Mouse (Mus musculus): Measurements from ENCODE around the gene Nfxl1. TPM values are rescaled to one million over a fixed set of nuclear protein-coding genes. Genes with fewer than 3 reads are reported as not detected.
A peak's percentile ranks its signal among the peaks of the same experiment; 100 is the strongest.
"Not testable (repeated sequence)": the region's sequence is repeated elsewhere in the genome, so short reads cannot be mapped to it uniquely, and the experiment has no call there.

Gene Nfxl1
- 6.0 and 6.9 TPM in 2 replicates for polyA plus RNA-seq (2015; fragmentation: Nextera tagmentation; extraction: Ambion mirVana)

DNA sequence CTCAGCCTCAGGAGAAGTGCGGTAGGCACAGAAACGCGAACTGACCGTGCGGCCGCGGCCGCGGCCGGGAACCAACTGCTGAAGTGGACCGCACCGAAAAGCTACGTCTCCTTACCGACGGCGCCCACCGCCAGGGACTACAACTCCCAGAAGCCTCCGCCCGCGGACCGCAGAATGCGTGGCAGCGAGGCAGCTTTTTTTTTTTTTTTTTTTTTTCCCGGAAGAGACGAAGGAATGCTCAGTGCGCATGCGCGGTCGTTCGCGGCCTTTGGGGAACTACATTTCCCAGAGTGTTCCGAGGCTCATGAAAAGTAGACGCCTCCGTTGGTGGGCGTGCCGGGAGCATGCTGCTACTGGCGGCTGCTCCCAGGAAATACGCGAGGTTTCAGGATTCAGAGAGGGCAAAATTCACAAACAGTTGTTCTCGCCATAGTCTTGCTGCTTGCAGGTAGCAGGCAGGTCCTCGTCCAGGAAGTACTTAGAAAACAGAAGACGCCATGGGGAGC is at the start of gene Nfxl1:
Gene Nfxl1 (minus strand): TSS at position 141 of the 506 bp plus-strand sequence.
- Histone ChIP-seq H3K27ac (replicated peaks) (peak within 1 kb of the TSS; percentile 73), H3K4me3 (replicated peaks) (peak within 1 kb of the TSS; percentile 85), H3K4me2 (peak within 1 kb of the TSS; percentile 98), H3K4me1 (replicated peaks) (peaks cover 18% of the 10 kb centered on the region), H3K36me3 (replicated peaks) (peaks cover 5% of the 10 kb centered on the region; the same call in 1 of the 2 replicates), H3K27me3 (no peaks in the 10 kb centered on the region), H3K9ac (peak within 1 kb of the TSS; percentile 88), H3K9me3 (replicated peaks) (no peaks in the 10 kb centered on the region)
- peak; percentile 96 for ATAC-seq (ENCODE audit: insufficient read depth)
- under 1% methylated on average over 42 of the region's 42 CpGs for WGBS (ENCODE audit: insufficient replicate concordance)

- WGBS (ENCODE audit: insufficient replicate concordance) = 62% methylated on average over 4 of the region's 4 CpGs
- no peaks in the 10 kb centered on the region for H3K4me1 ChIP-seq (replicated peaks)
Observed at GRCm38 (mm10) chr5:72603138-72603537, 43.7 kb upstream of the Nfxl1 start.

DNA sequence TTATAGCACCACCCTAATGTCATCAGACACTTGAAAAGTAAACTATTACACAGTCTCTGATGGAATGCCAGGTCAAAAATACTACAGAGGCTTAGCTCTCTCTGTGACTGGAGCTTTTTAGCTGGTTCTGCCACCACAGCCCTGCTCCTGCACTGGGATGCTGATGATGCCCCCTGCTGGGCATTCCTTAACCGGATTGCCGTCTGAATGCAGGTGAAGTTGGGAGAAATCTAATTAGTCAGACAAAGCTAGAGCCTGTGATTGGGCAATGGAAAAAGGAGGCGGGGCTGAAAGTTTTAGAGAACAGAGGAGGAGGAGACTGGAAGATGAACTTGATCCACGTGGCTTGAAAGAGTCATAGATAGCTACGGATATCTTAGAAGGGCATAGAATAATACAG is 41.5 kb upstream of the Nfxl1 start:
- no peak overlapping the region for H3K9ac ChIP-seq
- no peak overlapping the region for H3K27ac ChIP-seq (replicated peaks)
- no peaks in the 10 kb centered on the region for H3K9me3 ChIP-seq (replicated peaks)
- no peak overlapping the region for H3K4me2 ChIP-seq
- no peaks in the 10 kb centered on the region for H3K36me3 ChIP-seq (replicated peaks)
- no peaks in the 10 kb centered on the region for H3K4me1 ChIP-seq (replicated peaks)
- no peak for ATAC-seq (ENCODE audit: insufficient read depth)
- 16% methylated on average over 5 of the region's 5 CpGs for WGBS (ENCODE audit: insufficient replicate concordance)
- H3K4me3 ChIP-seq (replicated peaks) = no peak overlapping the region
- H3K27me3 ChIP-seq = no peaks in the 10 kb centered on the region

More at GRCm38 (mm10) chr5:72603138-72603537, 43.7 kb upstream of the Nfxl1 start:
- Histone ChIP-seq H3K9ac (no peak overlapping the region), H3K4me3 (replicated peaks) (no peak overlapping the region), H3K9me3 (replicated peaks) (no peaks in the 10 kb centered on the region), H3K27ac (replicated peaks) (no peak overlapping the region), H3K27me3 (no peaks in the 10 kb centered on the region), H3K4me2 (no peak overlapping the region), H3K36me3 (replicated peaks) (no peaks in the 10 kb centered on the region)
- no peak for ATAC-seq (ENCODE audit: insufficient read depth)

DNA sequence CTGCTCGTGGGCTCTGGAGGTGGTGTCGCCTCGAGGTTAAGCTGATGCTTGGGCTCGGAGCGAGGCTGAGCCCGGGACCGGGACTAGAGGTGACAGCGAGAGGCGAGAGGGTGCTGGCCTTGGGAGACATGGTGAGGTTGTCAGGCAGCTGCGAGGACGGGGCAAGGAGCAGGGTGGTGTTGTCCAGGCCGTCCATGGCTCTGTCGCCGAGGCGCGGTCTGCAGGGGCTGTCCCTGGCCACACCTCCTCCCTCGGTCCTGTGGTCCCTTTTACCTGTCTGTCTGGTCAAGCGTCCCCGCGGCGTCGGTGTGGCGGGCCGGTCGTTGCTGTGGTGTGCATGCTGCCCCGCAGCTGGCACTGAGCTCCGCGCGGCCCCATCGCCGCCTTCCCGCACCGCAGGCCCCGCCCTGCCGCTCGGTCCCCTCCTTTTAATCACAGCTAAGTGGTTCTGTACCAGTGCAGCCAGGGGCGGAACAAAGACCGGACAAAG is 27.8 kb upstream of the Nfxl1 start, which contains the start of gene Gm5868:
Gene Gm5868 (minus strand): TSS at position 360 of the 490 bp plus-strand sequence.
- 5% methylated on average over 38 of the region's 38 CpGs for WGBS (ENCODE audit: insufficient replicate concordance)
- H3K9ac ChIP-seq = no peak within 1 kb of the TSS
- no peaks in the 10 kb centered on the region for H3K36me3 ChIP-seq (replicated peaks)
- H3K27ac ChIP-seq (replicated peaks) = no peak within 1 kb of the TSS
- ATAC-seq (ENCODE audit: insufficient read depth) = no peak
- H3K9me3 ChIP-seq (replicated peaks) = no peaks in the 10 kb centered on the region
- no peaks in the 10 kb centered on the region for H3K4me1 ChIP-seq (replicated peaks)
- H3K27me3 ChIP-seq = peaks cover 32% of the 10 kb centered on the region
- H3K4me3 ChIP-seq (replicated peaks) = peak within 1 kb of the TSS; percentile 25; the same call in 1 of the 2 replicates
- H3K4me2 ChIP-seq = peak within 1 kb of the TSS; percentile 50

- WGBS (ENCODE audit: insufficient replicate concordance) = 37% methylated on average over 25 of the region's 25 CpGs
Observed at GRCm38 (mm10) chr5:72586667-72587191, 27.2 kb upstream of the Nfxl1 start.

GRCm38 (mm10) chr5:72586122-72586521 is 26.6 kb upstream of the Nfxl1 start:
- 45% methylated on average over 7 of the region's 7 CpGs for WGBS (ENCODE audit: insufficient replicate concordance)
- not testable (repeated sequence) for H3K4me1 ChIP-seq (replicated peaks); H3K9me3 ChIP-seq (replicated peaks); H3K9ac ChIP-seq; H3K4me3 ChIP-seq (replicated peaks); H3K27ac ChIP-seq (replicated peaks); H3K4me2 ChIP-seq; H3K36me3 ChIP-seq (replicated peaks); ATAC-seq (ENCODE audit: insufficient read depth)
- peaks cover 41% of the 10 kb centered on the region for H3K27me3 ChIP-seq

More at GRCm38 (mm10) chr5:72586667-72587191, 27.2 kb upstream of the Nfxl1 start:
- H3K4me1 ChIP-seq (replicated peaks); H3K36me3 ChIP-seq (replicated peaks); ATAC-seq (ENCODE audit: insufficient read depth); H3K9me3 ChIP-seq (replicated peaks); H3K27ac ChIP-seq (replicated peaks); H3K9ac ChIP-seq: not testable (repeated sequence)
- H3K27me3 ChIP-seq = peaks cover 35% of the 10 kb centered on the region
- peak overlapping the region; percentile 50 for H3K4me2 ChIP-seq
- H3K4me3 ChIP-seq (replicated peaks) = peak overlapping the region; percentile 25; the same call in 1 of the 2 replicates

DNA sequence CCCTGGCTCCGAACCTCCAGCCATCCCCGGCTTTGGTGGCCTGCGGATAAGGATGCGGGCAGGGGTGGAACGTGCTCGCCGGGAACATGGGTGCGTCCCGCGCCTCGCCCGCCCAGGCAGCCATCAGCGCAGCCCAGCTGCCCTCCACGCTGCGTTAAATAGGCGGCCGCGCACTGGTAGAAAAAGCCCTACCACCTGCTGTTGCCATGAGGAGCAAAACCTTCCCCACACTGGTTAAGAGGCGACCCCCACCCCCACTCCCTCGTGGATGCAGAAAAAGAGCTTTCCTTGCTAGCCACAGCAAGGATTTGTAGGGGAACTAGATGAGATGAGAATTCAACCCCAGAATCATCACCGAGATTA is 21.5 kb upstream of the Nfxl1 start, which contains the start of gene Zar1:
Gene Zar1 (minus strand): TSS at position 285 of the 363 bp plus-strand sequence.
- not testable (repeated sequence) for H3K4me1 ChIP-seq (replicated peaks); H3K9me3 ChIP-seq (replicated peaks); ATAC-seq (ENCODE audit: insufficient read depth); H3K27ac ChIP-seq (replicated peaks); H3K9ac ChIP-seq; H3K36me3 ChIP-seq (replicated peaks)
- 9% methylated on average over 19 of the region's 21 CpGs for WGBS (ENCODE audit: insufficient replicate concordance)
- H3K4me2 ChIP-seq = peak within 1 kb of the TSS; percentile 58
- H3K27me3 ChIP-seq = peaks cover 44% of the 10 kb centered on the region
- peak within 1 kb of the TSS; percentile 25 for H3K4me3 ChIP-seq (replicated peaks)

DNA sequence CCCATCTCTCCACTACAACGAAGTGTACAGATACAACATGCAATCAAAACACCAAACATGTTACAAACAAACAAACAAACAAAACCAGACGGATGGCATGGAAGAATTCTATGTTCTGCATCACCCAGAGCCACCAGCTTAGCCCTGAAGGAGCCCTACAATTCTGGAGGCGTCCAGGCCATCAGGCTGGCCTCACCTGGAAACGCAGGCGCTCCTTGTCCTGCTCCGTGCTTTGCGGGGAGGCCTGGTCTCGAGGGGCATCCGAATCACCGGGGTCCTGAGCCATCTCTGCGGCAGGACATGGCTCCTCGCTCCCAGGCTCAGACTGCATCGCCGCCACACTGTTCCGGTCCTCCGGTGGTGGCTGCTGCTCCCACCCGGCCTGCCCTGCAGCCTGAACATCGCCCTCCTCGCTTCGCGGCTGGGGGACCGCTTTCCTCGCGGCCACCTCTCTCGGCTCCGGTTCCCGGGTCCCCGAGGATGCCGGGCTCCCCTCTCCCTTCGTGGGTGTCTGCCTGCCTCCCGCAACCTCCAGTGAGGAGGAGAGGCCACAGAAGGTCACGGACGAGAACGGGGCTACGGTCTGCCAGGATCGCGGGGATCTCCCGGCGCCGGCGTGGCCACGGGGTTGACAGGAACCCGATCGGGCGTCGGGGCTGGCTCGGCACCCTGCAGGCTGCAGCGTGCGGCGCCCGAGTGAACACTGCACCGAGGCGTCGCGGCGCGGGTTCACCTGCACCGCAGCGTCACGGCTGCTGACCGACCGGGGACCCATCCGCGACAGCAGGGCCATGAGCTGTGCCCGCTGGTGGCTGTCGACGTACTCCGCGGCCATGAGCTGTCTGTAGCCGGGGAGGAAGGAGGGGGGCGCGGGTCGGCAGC is 20.8 kb upstream of the Nfxl1 start:
- not testable (repeated sequence) for H3K9me3 ChIP-seq (replicated peaks); H3K4me1 ChIP-seq (replicated peaks); ATAC-seq (ENCODE audit: insufficient read depth); H3K36me3 ChIP-seq (replicated peaks); H3K9ac ChIP-seq; H3K27ac ChIP-seq (replicated peaks)
- WGBS (ENCODE audit: insufficient replicate concordance) = 5% methylated on average over 70 of the region's 73 CpGs
- peak overlapping the region; percentile 25 for H3K4me3 ChIP-seq (replicated peaks)
- peak overlapping the region; percentile 58 for H3K4me2 ChIP-seq
- H3K27me3 ChIP-seq = peaks cover 40% of the 10 kb centered on the region

- 65% methylated on average over 10 of the region's 10 CpGs for WGBS (ENCODE audit: insufficient replicate concordance)
- H3K9me3 ChIP-seq (replicated peaks); H3K36me3 ChIP-seq (replicated peaks); H3K27ac ChIP-seq (replicated peaks); H3K4me1 ChIP-seq (replicated peaks); H3K4me3 ChIP-seq (replicated peaks); ATAC-seq (ENCODE audit: insufficient read depth); H3K4me2 ChIP-seq; H3K9ac ChIP-seq: not testable (repeated sequence)
- H3K27me3 ChIP-seq = peaks cover 40% of the 10 kb centered on the region
Observed at GRCm38 (mm10) chr5:72579599-72579998, 20.1 kb upstream of the Nfxl1 start.

GRCm38 (mm10) chr5:72565621-72566020 is 6.1 kb upstream of the Nfxl1 start:
- Histone ChIP-seq H3K4me1 (replicated peaks) (peaks cover 3% of the 10 kb centered on the region; the same call in 1 of the 2 replicates), H3K4me3 (replicated peaks) (no peak overlapping the region), H3K4me2 (no peak overlapping the region), H3K27ac (replicated peaks) (no peak overlapping the region), H3K9ac (no peak overlapping the region), H3K36me3 (replicated peaks) (no peaks in the 10 kb centered on the region), H3K9me3 (replicated peaks) (no peaks in the 10 kb centered on the region), H3K27me3 (no peaks in the 10 kb centered on the region)
- 69% methylated on average over 5 of the region's 5 CpGs for WGBS (ENCODE audit: insufficient replicate concordance)
- ATAC-seq (ENCODE audit: insufficient read depth) = no peak

DNA sequence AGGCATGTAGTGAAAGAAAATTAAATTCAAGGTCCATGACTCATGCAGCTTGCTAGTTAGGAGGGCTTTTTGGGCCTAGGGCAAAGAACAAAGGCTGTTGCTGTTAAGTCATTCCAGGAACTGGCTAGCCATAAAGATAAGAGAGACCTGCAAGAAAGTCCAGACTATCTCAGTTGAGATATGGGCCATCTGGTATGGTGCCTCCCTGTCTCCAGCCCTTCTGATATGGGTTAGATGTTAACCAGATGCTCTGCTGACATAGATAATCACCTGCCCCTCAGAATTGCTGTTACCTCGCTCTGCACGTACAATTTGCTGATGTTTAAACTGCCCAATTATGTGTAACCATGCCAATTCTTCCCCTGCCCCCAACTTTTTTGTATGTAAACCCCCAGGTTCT is 3.7 kb upstream of the Nfxl1 start:
- not testable (repeated sequence) for H3K4me2 ChIP-seq; ATAC-seq (ENCODE audit: insufficient read depth); H3K9ac ChIP-seq; H3K4me3 ChIP-seq (replicated peaks); H3K27me3 ChIP-seq; H3K36me3 ChIP-seq (replicated peaks); H3K27ac ChIP-seq (replicated peaks); H3K9me3 ChIP-seq (replicated peaks)
- peaks cover 15% of the 10 kb centered on the region for H3K4me1 ChIP-seq (replicated peaks)
- WGBS (ENCODE audit: insufficient replicate concordance) = 41% methylated on average over 2 of the region's 2 CpGs

All from liver, embryonic 15.5 days (tissue).